Mouse (Mus musculus) small intestine, adult 2 months (tissue): Measurements from ENCODE around the gene Calcoco2. TPM values are rescaled to one million over a fixed set of nuclear protein-coding genes. Genes with fewer than 3 reads are reported as not detected.

Experiments used
- H3K27ac ChIP-seq: fragments of 200-500 bp; 2 replicates; pipeline ENCODE4 v1.5.1; 2012; ENCODE audit warnings: low read depth, low read length, control low read depth, inconsistent platforms; ENCODE audit not compliant: insufficient read depth
- H3K27me3 ChIP-seq: fragments of 200-500 bp; 2 replicates; pipeline ENCODE4 v1.6.1; 2012; ENCODE audit warnings: mild to moderate bottlenecking, moderate library complexity, low read length, inconsistent platforms; ENCODE audit not compliant: control insufficient read depth, insufficient read depth
- H3K36me3 ChIP-seq: fragments of 200-500 bp; 2 replicates; pipeline ENCODE4 v1.6.1; 2012; ENCODE audit warnings: mild to moderate bottlenecking, low read length, control low read depth, inconsistent platforms; ENCODE audit not compliant: control insufficient read depth, insufficient read depth
- H3K4me1 ChIP-seq: fragments of 200-500 bp; 2 replicates; pipeline ENCODE4 v1.6.1; 2012; ENCODE audit warnings: low read length, inconsistent platforms, mixed read lengths; ENCODE audit not compliant: control insufficient read depth, insufficient read depth, insufficient read length
- H3K4me3 ChIP-seq: fragments of 200-500 bp; 2 replicates; pipeline ENCODE4 v1.5.1; 2012; ENCODE audit warnings: low read depth, mild to moderate bottlenecking, control low read depth, inconsistent platforms, low read length, moderate library complexity
- CTCF ChIP-seq: fragments of 200-500 bp; IDR thresholded peaks from 2 replicates; pipeline ENCODE4 v1.5.1; 2012; ENCODE audit warnings: low read depth, mild to moderate bottlenecking, control low read depth, inconsistent platforms, low read length, moderate library complexity, mixed read lengths; ENCODE audit not compliant: insufficient replicate concordance, insufficient read length; ENCODE audit errors: extremely low read depth
- POLR2A ChIP-seq: fragments of 200-500 bp; IDR thresholded peaks from 2 replicates; pipeline ENCODE4 v1.6.1; 2012; ENCODE audit warnings: low read depth, mild to moderate bottlenecking, control low read depth, inconsistent platforms, low read length, moderate library complexity
- WGBS: fragments of 180-500 bp; shearing (Covaris S2); methylation state at CpG from one replicate; pipeline ENCODE4 v1.1.7; 2018; 5-methylcytosine and 5-hydroxymethylcytosine counted together
- polyA plus RNA-seq: library from polyadenylated mRNA; depleted of rRNA; stranded (reverse); fragments of >200 nt; gene quantifications from 2 replicates; pipeline ENCODE4 v1.2.3, GENCODE M21; 2012; rRNA removed

Calcoco2 gene
- polyA plus RNA-seq, 1 experiment = not detected

- TF ChIP-seq CTCF (no peak), POLR2A (no peak)
- Histone ChIP-seq H3K4me3 (no peak overlapping the region), H3K36me3 (peaks cover 16% of the 10 kb centered on the region), H3K27ac (no peak overlapping the region), H3K4me1 (peaks cover 4% of the 10 kb centered on the region; the same call in 1 of the 2 replicates), H3K27me3 (no peaks in the 10 kb centered on the region)
- WGBS = 88% methylated on average over 1 of the region's 1 CpGs
Measured at GRCm38 (mm10) chr11:96071013-96071412, 40.8 kb downstream of the Calcoco2 start.

GRCm38 (mm10) chr11:96070353-96070752 is 41.4 kb downstream of the Calcoco2 start:
- 94% methylated on average over 7 of the region's 7 CpGs for WGBS
- H3K27ac ChIP-seq = no peak overlapping the region

DNA sequence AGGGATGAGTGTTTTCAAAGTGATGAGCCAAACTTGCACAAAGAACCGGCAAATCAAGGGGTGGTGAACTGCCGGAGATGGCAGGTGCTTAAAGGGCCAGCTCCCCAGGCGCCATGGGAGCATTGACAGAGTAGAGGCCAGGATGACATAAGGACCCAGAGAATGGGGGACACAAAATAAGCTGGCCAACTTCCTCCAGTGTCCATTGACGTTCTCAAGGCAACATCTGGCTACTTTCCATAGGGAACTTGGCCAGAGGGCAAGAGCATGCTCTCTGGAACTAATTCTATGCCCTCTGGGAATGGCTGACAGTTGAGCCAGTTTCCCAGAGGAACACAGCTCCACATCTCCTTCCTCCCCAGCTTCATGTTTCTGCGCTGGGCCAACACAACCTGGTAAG is 43.5 kb downstream of the Calcoco2 start:
- WGBS = 59% methylated on average over 5 of the region's 5 CpGs
- H3K27me3 ChIP-seq = no peaks in the 10 kb centered on the region
- H3K4me1 ChIP-seq = peaks cover 7% of the 10 kb centered on the region; the same call in 1 of the 2 replicates
- TF ChIP-seq CTCF (no peak), POLR2A (no peak)
- no peak overlapping the region for H3K4me3 ChIP-seq
- peaks cover 13% of the 10 kb centered on the region for H3K36me3 ChIP-seq
- H3K27ac ChIP-seq = no peak overlapping the region

More at GRCm38 (mm10) chr11:96070353-96070752, 41.4 kb downstream of the Calcoco2 start:
- H3K4me1 ChIP-seq = peaks cover 7% of the 10 kb centered on the region; the same call in 1 of the 2 replicates
- peaks cover 16% of the 10 kb centered on the region for H3K36me3 ChIP-seq
- no peak overlapping the region for H3K4me3 ChIP-seq
- TF ChIP-seq POLR2A = no peak
- TF ChIP-seq CTCF = no peak
- H3K27me3 ChIP-seq = no peaks in the 10 kb centered on the region

- Histone ChIP-seq H3K4me3 (peak within 1 kb of the TSS; percentile 94), H3K36me3 (peaks cover 19% of the 10 kb centered on the region), H3K27me3 (no peaks in the 10 kb centered on the region), H3K27ac (peak within 1 kb of the TSS; percentile 38), H3K4me1 (peaks cover 7% of the 10 kb centered on the region; the same call in 1 of the 2 replicates)
- 3% methylated on average over 49 of the region's 50 CpGs for whole genome bisulfite sequencing
- TF ChIP-seq CTCF = no peak
- TF ChIP-seq POLR2A = peak; percentile 94
Measured at GRCm38 (mm10) chr11:96065215-96065911, 46.4 kb downstream of the Calcoco2 start, which contains the start of gene Ube2z. Gene Ube2z, minus strand, starts transcription at chr11:96065388.

DNA sequence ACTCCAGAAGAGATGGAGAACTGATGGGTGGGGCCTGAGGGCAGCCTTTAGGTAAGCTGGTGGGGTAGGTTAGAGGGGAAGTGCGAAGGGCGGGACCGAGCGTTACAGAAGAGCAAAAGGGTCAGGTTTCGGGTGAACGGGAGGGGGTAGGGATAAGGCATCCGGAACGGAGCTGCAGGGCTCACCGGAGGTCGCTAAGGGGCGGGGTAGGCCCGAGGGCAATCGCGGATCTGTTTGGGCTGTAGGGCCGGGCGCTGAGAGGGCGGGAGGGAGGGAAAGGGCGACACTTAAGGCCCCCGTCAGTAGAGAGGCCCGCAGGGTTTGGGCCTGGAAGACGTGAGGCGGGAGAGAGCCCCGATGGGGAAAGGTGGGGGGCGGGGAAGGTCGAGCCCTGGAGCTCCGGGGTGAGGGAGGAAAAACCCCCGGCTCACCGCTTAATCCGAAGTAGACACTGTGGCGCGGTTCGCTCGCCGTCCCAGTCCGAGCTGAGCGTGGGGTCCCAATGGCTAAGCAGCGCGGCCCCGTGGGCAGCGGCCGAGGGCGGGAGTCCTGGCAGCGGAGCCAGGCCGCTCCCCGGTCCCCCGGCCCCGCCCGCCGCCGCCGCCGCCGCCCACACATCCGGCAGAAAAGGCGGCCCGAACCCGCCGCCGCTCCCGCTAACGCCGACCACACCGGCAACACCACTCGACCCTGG is 47.1 kb downstream of the Calcoco2 start:
- peak overlapping the region; percentile 38; the same call in 1 of the 2 replicates for H3K27ac ChIP-seq
- H3K4me3 ChIP-seq = peak overlapping the region; percentile 94
- no peak for TF ChIP-seq CTCF
- no peak for TF ChIP-seq POLR2A
- 2% methylated on average over 48 of the region's 64 CpGs for WGBS
- H3K27me3 ChIP-seq = no peaks in the 10 kb centered on the region
- peaks cover 20% of the 10 kb centered on the region for H3K36me3 ChIP-seq
- peaks cover 7% of the 10 kb centered on the region; the same call in 1 of the 2 replicates for H3K4me1 ChIP-seq

DNA sequence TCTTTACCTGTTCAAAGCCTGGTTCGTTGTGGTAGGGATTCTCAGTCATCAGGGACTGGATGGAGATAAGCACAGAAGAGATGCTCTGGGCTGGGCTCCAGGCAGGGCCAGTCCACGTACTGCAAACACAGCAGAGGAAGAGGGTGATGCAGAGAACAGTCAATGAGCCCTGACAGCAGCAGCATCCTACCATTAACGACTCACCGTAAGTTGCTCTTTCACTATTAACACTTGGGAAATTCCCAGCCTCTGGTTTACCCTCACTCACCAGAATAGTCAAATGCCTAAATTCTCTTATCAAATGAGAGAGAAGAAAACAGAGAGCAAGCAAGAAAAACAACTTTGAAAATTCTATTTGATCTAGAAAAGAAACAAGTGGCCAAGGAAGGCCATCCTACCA is 53.5 kb downstream of the Calcoco2 start:
- H3K4me3 ChIP-seq = no peak overlapping the region
- no peak overlapping the region for H3K27ac ChIP-seq
- no peak for TF ChIP-seq CTCF
- TF ChIP-seq POLR2A = no peak
- no peaks in the 10 kb centered on the region for H3K4me1 ChIP-seq
- WGBS = 73% methylated on average over 4 of the region's 4 CpGs
- H3K27me3 ChIP-seq = no peaks in the 10 kb centered on the region
- H3K36me3 ChIP-seq = peaks cover 61% of the 10 kb centered on the region

- Histone ChIP-seq H3K27ac (no peak overlapping the region), H3K27me3 (no peaks in the 10 kb centered on the region), H3K4me1 (no peaks in the 10 kb centered on the region), H3K36me3 (peaks cover 79% of the 10 kb centered on the region), H3K4me3 (no peak overlapping the region)
- 91% methylated on average over 3 of the region's 3 CpGs for WGBS
- TF ChIP-seq POLR2A = no peak
- TF ChIP-seq CTCF = no peak
Measured at GRCm38 (mm10) chr11:96050854-96051253, 60.9 kb downstream of the Calcoco2 start.

- peaks cover 78% of the 10 kb centered on the region for H3K36me3 ChIP-seq
- TF ChIP-seq POLR2A (no peak), CTCF (no peak)
- H3K27ac ChIP-seq = no peak overlapping the region
- no peak overlapping the region for H3K4me3 ChIP-seq
- H3K27me3 ChIP-seq = no peaks in the 10 kb centered on the region
- no peaks in the 10 kb centered on the region for H3K4me1 ChIP-seq
- 83% methylated on average over 4 of the region's 4 CpGs for WGBS
Measured at GRCm38 (mm10) chr11:96049939-96050338, 61.8 kb downstream of the Calcoco2 start.

Other genes starting within 250 kb of the Calcoco2 start
- 75.7 and 133 TPM in 2 replicates for gene B4galnt2, start 197.1 kb downstream of the Calcoco2 start, polyA plus RNA-seq
- 0.11 TPM in 1 of 2 replicates, not detected in the other for gene Igf2bp1, start 106.0 kb downstream of the Calcoco2 start, polyA plus RNA-seq
- 25.4 and 44.6 TPM in 2 replicates for gene Gip, start 87.4 kb downstream of the Calcoco2 start, polyA plus RNA-seq
- 14.7 and 30.8 TPM in 2 replicates for gene Snf8, start 77.1 kb downstream of the Calcoco2 start, polyA plus RNA-seq
- 12.1 and 23.0 TPM in 2 replicates for gene Ube2z, start 46.6 kb downstream of the Calcoco2 start, polyA plus RNA-seq
- gene Atp5g1, start 36.3 kb downstream of the Calcoco2 start, polyA plus RNA-seq = 732 and 1,031 TPM in 2 replicates
- 0.11 TPM in 1 of 2 replicates, not detected in the other for gene Ttll6, start 21.8 kb upstream of the Calcoco2 start, polyA plus RNA-seq
- 0.11 and 0.25 TPM in 2 replicates for gene Hoxb13, start 82.4 kb upstream of the Calcoco2 start, polyA plus RNA-seq
- 0.14 TPM in 1 of 2 replicates, not detected in the other for gene Hoxb9, start 159.5 kb upstream of the Calcoco2 start, polyA plus RNA-seq
- gene Hoxb8, start 169.9 kb upstream of the Calcoco2 start, polyA plus RNA-seq = 0.38 and 5.3 TPM in 2 replicates
- 0.17 and 1.5 TPM in 2 replicates for gene Hoxb7, start 174.7 kb upstream of the Calcoco2 start, polyA plus RNA-seq
- gene Hoxb6, start 180.5 kb upstream of the Calcoco2 start, polyA plus RNA-seq = 1.0 and 8.3 TPM in 2 replicates
- 1.8 and 3.2 TPM in 2 replicates for gene Hoxb5, start 191.4 kb upstream of the Calcoco2 start, polyA plus RNA-seq
- gene Hoxb4, start 206.3 kb upstream of the Calcoco2 start, polyA plus RNA-seq = 1.4 and 2.9 TPM in 2 replicates
- gene Hoxb3, start 211.4 kb upstream of the Calcoco2 start, polyA plus RNA-seq = 3.5 and 5.5 TPM in 2 replicates
- gene Hoxb2, start 238.6 kb upstream of the Calcoco2 start, polyA plus RNA-seq = 9.9 TPM in 2 replicates